Mouse (Mus musculus) layer of hippocampus, postnatal 10 days (tissue): ENCODE measurements at regions not wholly inside any gene's neighbourhood (a gene's known extent, or its start where the extent isn't known, plus 50 kb on each side); places are given as distances from the start of the nearest gene placed in this dataset.

Experiments
- DNase-seq, 2 experiments: peaks; one replicate each; pipeline ENCODE4 v3.0.0; 2021; ENCODE audit warnings: low spot score in 2 of 2

- no peak for DNase-seq
Observed at GRCm38 (mm10) chr1:4672344-4672743, 135.3 kb upstream of the Gm37988 start.

DNA sequence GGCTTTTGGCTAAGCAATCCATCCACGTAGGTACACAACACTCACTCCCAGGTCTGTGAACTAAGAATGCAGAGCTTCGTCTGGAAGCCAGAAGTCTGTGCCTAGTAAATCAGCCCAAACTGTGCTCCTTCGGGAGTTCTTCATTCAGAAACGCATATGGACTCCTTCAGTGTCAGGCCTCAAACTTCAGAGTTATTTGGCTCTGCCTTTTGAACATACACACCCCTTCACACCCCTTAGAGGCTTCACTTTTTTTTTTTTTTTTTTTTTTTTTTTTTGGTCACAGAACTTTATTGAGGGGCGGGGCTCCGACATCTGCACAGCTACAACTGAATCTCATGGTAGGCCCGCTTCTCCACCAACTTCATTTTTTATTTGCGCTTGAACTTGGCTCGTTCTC lies 120.1 kb upstream of the Gm37988 start:
- DNase-seq = no peak

DNA sequence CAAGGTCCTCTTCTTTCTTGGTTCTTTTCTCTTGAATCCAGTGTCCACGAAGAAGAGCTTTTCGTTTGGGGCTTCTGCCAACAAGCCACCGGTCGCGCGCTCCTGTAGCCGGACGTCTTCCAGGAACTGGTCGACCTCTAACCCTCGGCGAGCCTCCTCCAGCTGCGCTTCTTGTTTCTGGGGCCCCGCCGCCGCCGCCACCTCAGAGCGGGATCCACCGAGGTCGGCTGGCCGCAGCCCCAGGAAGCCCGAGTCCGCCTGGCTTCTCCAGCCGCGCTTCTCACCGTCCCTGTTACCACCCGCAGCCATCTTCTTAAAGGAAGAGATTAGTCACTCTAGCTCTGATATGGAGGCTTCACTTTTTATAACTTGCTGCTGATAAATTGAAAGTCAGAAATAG lies 118.6 kb upstream of the Gm37988 start:
- no peak for DNase-seq

GRCm38 (mm10) chr1:4703316-4703715 lies 104.4 kb upstream of the Gm37988 start:
- DNase-seq = no peak

DNA sequence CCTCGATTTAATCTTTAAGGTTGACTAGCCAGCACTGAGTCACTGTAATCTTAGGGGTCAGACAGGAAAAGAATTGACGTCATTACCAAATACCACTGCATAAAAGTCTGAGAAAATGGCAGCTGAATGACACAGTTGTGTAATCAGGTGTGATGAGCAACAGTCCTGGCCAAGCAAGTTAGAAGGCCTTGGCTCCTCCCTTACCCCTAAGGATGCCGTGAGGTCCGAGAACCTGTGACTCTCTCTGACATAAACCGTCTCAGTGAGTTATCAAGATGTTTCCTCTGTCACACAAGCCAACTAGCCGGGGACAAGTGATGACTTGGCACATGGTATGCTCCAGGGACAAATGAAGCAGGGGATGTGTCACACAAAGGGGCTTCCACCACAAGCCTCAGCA lies 101.5 kb upstream of the Gm37988 start:
- no peak for DNase-seq

GRCm38 (mm10) chr1:4722333-4722931 lies 85.3 kb upstream of the Gm37988 start:
- DNase-seq = no peak
